Comparison of ENCODE assay signal across 11 mouse cellular contexts in the genomic region with DNA sequence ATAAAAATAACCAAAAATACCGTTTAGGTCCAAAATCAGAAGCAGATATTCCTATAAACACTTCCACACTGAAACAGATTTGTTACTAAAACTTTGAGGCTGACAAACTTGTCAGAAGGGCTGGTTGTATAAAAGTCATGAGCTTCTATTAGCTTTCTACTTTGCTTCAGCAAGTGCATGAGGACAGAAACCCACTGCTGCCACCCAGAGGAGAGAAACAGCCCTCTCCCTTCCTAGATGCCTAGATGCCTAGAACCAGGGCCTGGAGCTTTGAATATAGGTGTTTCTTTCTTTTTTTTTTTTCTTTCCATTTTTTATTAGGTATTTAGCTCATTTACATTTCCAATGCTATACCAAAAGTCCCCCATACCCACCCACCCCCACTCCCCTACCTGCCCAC.
DNase-seq lines count a peak whose midpoint lies in the region; ATAC-seq and TF ChIP-seq lines count a peak whose summit lies in the region.
"Had no signal": no experiment of that assay in that cellular context is flagged by ENCODE, and none has a peak within 500 bp of the region (broad histone marks: within the 10 kb centered on the region; RNA-seq: fewer than 3 reads in every experiment).

No protein-coding gene starts in this region.

- no peak overlapping the region for H3K9ac ChIP-seq in CH12.LX (ENCODE audit: insufficient read depth, low read depth)
- no peak overlapping the region for H3K9ac ChIP-seq in liver, embryonic 11.5 days (ENCODE audit: low read depth, low read length)
- H3K9ac ChIP-seq: embryonic facial prominence, embryonic 12.5 days had no signal

- no peaks in the 10 kb centered on the region for H3K36me3 ChIP-seq in CH12.LX (replicated peaks in 1 of 2; ENCODE audit: control insufficient read depth in 1 of 2, insufficient read depth in 1 of 2, low read length in 1 of 2)
- H3K36me3 ChIP-seq in liver, embryonic 11.5 days (ENCODE audit: control insufficient read depth, insufficient read depth, low read length), result no peaks in the 10 kb centered on the region
- H3K36me3 ChIP-seq: embryonic facial prominence, embryonic 12.5 days had no signal

- peak; percentile 7; the same call in 1 of the 2 replicates for TF ChIP-seq RAD21 in CH12.LX (IDR thresholded peaks at IDR 0.05; ENCODE audit: low read depth, low read length)

- TF ChIP-seq POLR2A in cerebellum, adult 2 months (IDR thresholded peaks at IDR 0.05; ENCODE audit: borderline replicate concordance, insufficient read depth, low read length), result no peak
- TF ChIP-seq POLR2A in CH12.LX (IDR thresholded peaks at IDR 0.05; ENCODE audit: low read depth, low read length), result no peak

- no peaks in the 10 kb centered on the region for H3K79me2 ChIP-seq in CH12.LX (replicated peaks; ENCODE audit: control insufficient read depth, extremely low read depth, insufficient read depth, poor library complexity, severe bottlenecking)

- in situ Hi-C loops in CH12.LX (cut with MboI; ENCODE audit: low pct_ligation_motif_present, low pct_unique_long_range_greater_than_20kb, low sequenced_read_pairs), result no loop called here

- dilution Hi-C loops in CH12.LX (cut with MboI; ENCODE audit: extremely low pct_ligation_motif_present, extremely low pct_unique_long_range_greater_than_20kb, low sequenced_read_pairs), result no loop called here

- H3K9me3 ChIP-seq in CH12.LX (replicated peaks; ENCODE audit: low read length), result peaks cover 15% of the 10 kb centered on the region
- no peaks in the 10 kb centered on the region for H3K9me3 ChIP-seq in liver, embryonic 11.5 days (ENCODE audit: control insufficient read depth, low read length)
- H3K9me3 ChIP-seq: embryonic facial prominence, embryonic 12.5 days had no signal

- TF ChIP-seq EP300 in CH12.LX (IDR thresholded peaks at IDR 0.05; ENCODE audit: low read length), result no peak

- no peak overlapping the region for H3K4me3 ChIP-seq in cerebellum, adult 2 months (replicated peaks; ENCODE audit: insufficient read depth, low read depth, low read length)
- H3K4me3 ChIP-seq in CH12.LX (replicated peaks in 1 of 3; ENCODE audit: low read depth in 2 of 3, low read length in 2 of 3, poor library complexity in 1 of 3), result no peak overlapping the region
- no peak overlapping the region for H3K4me3 ChIP-seq in liver, embryonic 11.5 days (ENCODE audit: low read depth, low read length)
- H3K4me3 ChIP-seq: embryonic facial prominence, embryonic 12.5 days had no signal

- WGBS in cerebellum, adult 2 months, result 69% methylated on average over 1 of the region's 1 CpGs
- 40% methylated on average over 1 of the region's 1 CpGs for WGBS in liver, embryonic 11.5 days

- H3K27me3 ChIP-seq in cerebellum, adult 2 months (ENCODE audit: control insufficient read depth, insufficient read depth, low read length), result no peaks in the 10 kb centered on the region
- H3K27me3 ChIP-seq in CH12.LX (replicated peaks), result no peaks in the 10 kb centered on the region
- H3K27me3 ChIP-seq in liver, embryonic 11.5 days (replicated peaks; ENCODE audit: control insufficient read depth, insufficient read depth, low read length), result no peaks in the 10 kb centered on the region
- H3K27me3 ChIP-seq: embryonic facial prominence, embryonic 12.5 days had no signal

- no peak overlapping the region for H3K4me2 ChIP-seq in CH12.LX (ENCODE audit: insufficient read depth, low read depth, poor library complexity, severe bottlenecking)
- no peak overlapping the region for H3K4me2 ChIP-seq in liver, embryonic 11.5 days
- H3K4me2 ChIP-seq: embryonic facial prominence, embryonic 12.5 days had no signal

- no peak for ATAC-seq in liver, embryonic 11.5 days (replicated peaks; ENCODE audit: low FRiP score)

- peak; percentile 19; the same call in 1 of the 2 replicates for TF ChIP-seq CTCF in cerebellum, adult 2 months (IDR thresholded peaks at IDR 0.05; ENCODE audit: borderline replicate concordance, insufficient read depth, low read depth, low read length)
- TF ChIP-seq CTCF in CH12.LX (conservative IDR thresholded peaks at IDR 0.05 in 1 of 2, IDR thresholded peaks at IDR 0.05 in 1 of 2; ENCODE audit: low read depth in 2 of 2, low read length in 2 of 2), result no peak

- H3K27ac ChIP-seq in cerebellum, adult 2 months (ENCODE audit: insufficient read depth, low read length), result no peak overlapping the region
- H3K27ac ChIP-seq in CH12.LX (ENCODE audit: insufficient read depth, low read depth), result no peak overlapping the region
- no peak overlapping the region for H3K27ac ChIP-seq in liver, embryonic 11.5 days (ENCODE audit: low read depth, low read length)
- H3K27ac ChIP-seq: embryonic facial prominence, embryonic 12.5 days had no signal

- no peaks in the 10 kb centered on the region for H3K4me1 ChIP-seq in cerebellum, adult 2 months (ENCODE audit: control insufficient read depth, insufficient read depth, low read length)
- H3K4me1 ChIP-seq in CH12.LX (ENCODE audit: control insufficient read depth in 1 of 2, insufficient read depth in 2 of 2), result no peaks in the 10 kb centered on the region
- H3K4me1 ChIP-seq in liver, embryonic 11.5 days (replicated peaks; ENCODE audit: control insufficient read depth, insufficient read depth, low read length), result no peaks in the 10 kb centered on the region
- H3K4me1 ChIP-seq: embryonic facial prominence, embryonic 12.5 days had no signal

- no peak for DNase-seq in cerebellum, adult 2 months
- no peak for DNase-seq in cerebellum, adult 11 months
- DNase-seq in layer of hippocampus, adult 11-12 months (ENCODE audit: low spot score), result peak; percentile 24
- no peak for DNase-seq in layer of hippocampus, adult 8-10 months (ENCODE audit: low spot score in 2 of 2)
- no peak for DNase-seq in CH12.LX (ENCODE audit: extremely low read depth)
- peak; percentile 16 to 56 for DNase-seq in kidney, postnatal 36 days
- no peak for DNase-seq in gastrocnemius, postnatal 10 days
- DNase-seq in liver, embryonic 11.5 days (ENCODE audit: low spot score), result no peak
- DNase-seq: adrenal gland, postnatal 14 days; heart, postnatal 14 days had no signal

TF ChIP-seq in CH12.LX, 34 proteins besides CTCF, POLR2A, EP300 and RAD21:
- TF ChIP-seq NELFE (IDR thresholded peaks at IDR 0.05; ENCODE audit: low read depth, low read length) (no peak), ZC3H11A (IDR thresholded peaks at IDR 0.05; ENCODE audit: low read depth, low read length) (no peak), USF2 (conservative IDR thresholded peaks at IDR 0.05; ENCODE audit: low read depth, low read length) (no peak), IRF4 (IDR thresholded peaks at IDR 0.05; ENCODE audit: low read depth, low read length) (no peak), ZKSCAN1 (IDR thresholded peaks at IDR 0.05; ENCODE audit: borderline replicate concordance, low read depth, low read length) (no peak), RCOR1 (conservative IDR thresholded peaks at IDR 0.05; ENCODE audit: low read depth, low read length) (no peak), PAX5 (IDR thresholded peaks at IDR 0.05; ENCODE audit: low read length) (no peak), CHD1 (IDR thresholded peaks at IDR 0.05; ENCODE audit: low read depth, low read length) (no peak), SIN3A (IDR thresholded peaks at IDR 0.05; ENCODE audit: low read length) (no peak), MAZ (IDR thresholded peaks at IDR 0.05; ENCODE audit: low read depth, low read length) (no peak), ZNF384 (IDR thresholded peaks at IDR 0.05; ENCODE audit: low read depth, low read length) (no peak), SMC3 (IDR thresholded peaks at IDR 0.05; ENCODE audit: low read depth, low read length) (no peak), NRF1 (IDR thresholded peaks at IDR 0.05; ENCODE audit: low read depth, low read length) (no peak), TCF12 (IDR thresholded peaks at IDR 0.05; ENCODE audit: low read depth, low read length) (no peak), HCFC1 (IDR thresholded peaks at IDR 0.05; ENCODE audit: low read depth, low read length) (no peak), MAFK (IDR thresholded peaks at IDR 0.05; ENCODE audit: insufficient replicate concordance, low read length) (no peak), MXI1 (IDR thresholded peaks at IDR 0.05; ENCODE audit: low read depth, low read length) (no peak)

Comparison
In these comparisons a context has a peak if more than half of its experiments do, and no peak if none do; other contexts are left out.
1. DNase-seq: peak in layer of hippocampus, adult 11-12 months (single experiment) and kidney, postnatal 36 days (2 of 2); none in cerebellum, adult 2 months (0 of 2), cerebellum, adult 11 months (single experiment), layer of hippocampus, adult 8-10 months (0 of 2), CH12.LX (single experiment), gastrocnemius, postnatal 10 days (single experiment) and liver, embryonic 11.5 days (single experiment).